Mouse (Mus musculus) bone marrow macrophage, adult 2 months (primary cell): Measurements from ENCODE around the gene Emc7. TPM values are rescaled to one million over a fixed set of nuclear protein-coding genes. Genes with fewer than 3 reads are reported as not detected.

Source experiments
- H3K27ac ChIP-seq: 2 replicates; pipeline ENCODE4 v1.5.1; 2012; ENCODE audit warnings: low read depth, low read length; ENCODE audit not compliant: insufficient read depth
- H3K4me1 ChIP-seq: 2 replicates; pipeline ENCODE4 v1.6.1; 2012; ENCODE audit warnings: low read length; ENCODE audit not compliant: control insufficient read depth, insufficient read depth
- H3K4me3 ChIP-seq: 2 replicates; pipeline ENCODE4 v1.5.1; 2012; ENCODE audit warnings: mild to moderate bottlenecking, low read length, moderate library complexity; ENCODE audit not compliant: insufficient read depth
- CTCF ChIP-seq: IDR thresholded peaks from 2 replicates; pipeline ENCODE4 v1.5.1; 2012; ENCODE audit warnings: low read depth, mild to moderate bottlenecking, low read length, moderate library complexity
- POLR2A ChIP-seq: IDR thresholded peaks from 2 replicates; pipeline ENCODE4 v1.6.1; 2012; ENCODE audit warnings: mild to moderate bottlenecking, low read depth, low read length, borderline replicate concordance
- polyA plus RNA-seq: library from polyadenylated mRNA; stranded (reverse); fragments of >200 nt; gene quantifications from 2 replicates; pipeline ENCODE4 v1.2.4, GENCODE M21; 2012; ENCODE audit not compliant: missing spikeins, insufficient read depth, insufficient read length

Gene Emc7
- polyA plus RNA-seq, 1 experiment, result 21.8 TPM

DNA sequence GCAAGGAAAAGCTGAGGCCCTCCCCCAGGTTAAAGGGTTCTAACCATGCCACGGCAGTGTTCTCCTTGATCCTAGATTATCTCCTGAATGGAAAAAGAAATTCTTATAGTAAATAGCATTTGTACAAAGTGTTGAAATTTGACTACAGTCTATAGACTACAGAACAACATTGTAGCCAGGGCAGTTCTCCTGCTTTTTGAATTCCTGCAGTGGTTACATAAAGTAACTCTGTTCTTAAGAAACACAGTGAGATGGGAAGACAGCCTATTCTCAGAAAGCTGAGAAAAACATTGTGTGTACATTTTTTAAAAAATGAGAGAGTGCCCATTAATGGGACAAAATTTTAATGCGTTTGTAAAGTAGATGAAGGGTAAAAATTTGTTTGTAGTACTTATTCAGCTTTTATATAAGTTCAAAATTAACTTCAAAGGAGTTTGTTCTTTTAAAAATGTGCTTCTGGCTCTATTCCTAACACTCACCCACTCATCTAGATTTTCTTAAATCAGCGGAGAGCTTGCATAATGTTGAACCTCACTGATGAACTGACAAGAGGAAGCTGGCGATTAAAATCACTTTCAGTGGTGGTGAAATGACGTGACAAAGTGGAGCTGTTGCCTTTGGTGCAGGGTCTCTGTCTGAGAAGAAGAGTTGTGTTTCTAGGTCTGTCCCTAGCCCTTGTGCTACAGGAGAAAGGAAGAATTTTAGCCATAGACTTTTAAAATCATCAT lies 20.4 kb downstream of the Emc7 start:
- no peak for TF ChIP-seq POLR2A
- no peak for TF ChIP-seq CTCF
- H3K27ac ChIP-seq, result no peak overlapping the region
- H3K4me1 ChIP-seq, result peaks cover 11% of the 10 kb centered on the region
- no peak overlapping the region for H3K4me3 ChIP-seq

DNA sequence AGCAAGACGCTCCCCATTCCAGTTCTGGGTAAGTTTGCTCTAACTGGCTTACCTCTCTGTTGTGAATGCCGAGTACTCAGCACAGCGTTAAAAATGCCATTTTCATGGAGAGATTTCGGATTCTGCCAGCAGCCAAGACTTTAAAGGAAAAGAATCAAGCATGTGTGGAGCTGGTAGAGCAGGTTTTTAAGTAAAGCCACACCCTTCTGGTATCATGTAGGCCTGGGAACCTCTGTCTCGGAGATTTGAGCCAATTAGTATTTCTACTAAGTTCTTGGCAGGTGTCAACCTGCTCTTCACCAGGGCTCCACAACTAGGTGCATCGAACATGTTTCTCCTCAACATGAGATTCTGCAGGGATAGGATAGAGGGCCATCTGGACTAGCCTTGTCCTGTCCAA lies 21.8 kb downstream of the Emc7 start:
- peaks cover 8% of the 10 kb centered on the region for H3K4me1 ChIP-seq
- no peak overlapping the region for H3K4me3 ChIP-seq
- no peak overlapping the region for H3K27ac ChIP-seq
- no peak for TF ChIP-seq POLR2A
- no peak for TF ChIP-seq CTCF

DNA sequence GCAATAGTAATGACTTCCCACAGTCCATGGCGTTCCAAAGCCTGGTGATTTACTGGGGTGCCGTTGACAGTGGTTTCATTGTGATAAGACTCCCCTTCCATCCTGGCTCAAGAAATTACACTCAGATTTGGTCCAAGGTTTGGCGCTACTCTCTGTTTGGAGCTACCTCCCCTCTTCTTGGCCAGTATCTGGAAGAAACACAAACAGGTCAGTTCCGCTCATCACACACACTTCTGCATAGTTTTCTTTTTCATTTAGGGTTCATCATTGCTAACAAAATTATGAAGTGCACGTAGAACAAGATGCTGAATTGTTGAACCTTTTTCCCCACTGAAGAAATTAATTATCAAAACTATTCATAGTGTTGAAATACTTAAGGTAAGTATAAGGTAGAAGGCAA lies 25.9 kb downstream of the Emc7 start, which contains the start of gene Chrm5:
Gene Chrm5 (minus strand): TSS at position 101 of the 400 bp plus-strand sequence.
- TF ChIP-seq CTCF, result no peak
- TF ChIP-seq POLR2A, result no peak
- no peak within 1 kb of the TSS for H3K4me3 ChIP-seq
- H3K4me1 ChIP-seq, result 0 out of 2 replicates have a peak, but pooled peaks cover under 1% of the 10 kb centered on the region
- no peak within 1 kb of the TSS for H3K27ac ChIP-seq

DNA sequence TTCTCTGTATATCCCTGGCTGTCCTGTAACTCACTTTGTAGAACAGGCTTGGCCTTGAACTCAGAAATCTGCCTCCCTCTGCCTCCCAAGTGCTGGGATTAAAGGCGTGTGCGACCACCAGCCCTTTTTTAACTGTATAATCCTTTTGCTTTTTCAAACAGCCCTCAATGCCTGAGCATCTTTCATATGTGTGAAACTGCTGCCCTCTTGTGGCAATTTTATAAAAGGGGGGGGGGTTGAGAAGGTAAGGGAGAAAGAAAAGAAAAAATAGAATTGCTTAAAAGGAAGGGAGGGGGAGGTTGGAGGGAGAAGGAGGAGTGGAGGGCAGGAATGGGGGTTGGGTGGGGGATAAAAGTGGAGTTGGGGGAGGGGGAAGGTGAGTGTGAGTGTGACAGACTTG lies 26.8 kb downstream of the Emc7 start:
- Histone ChIP-seq H3K4me3 (no peak overlapping the region), H3K4me1 (no peaks in the 10 kb centered on the region), H3K27ac (no peak overlapping the region)
- TF ChIP-seq CTCF (peak; percentile 32), POLR2A (no peak)

DNA sequence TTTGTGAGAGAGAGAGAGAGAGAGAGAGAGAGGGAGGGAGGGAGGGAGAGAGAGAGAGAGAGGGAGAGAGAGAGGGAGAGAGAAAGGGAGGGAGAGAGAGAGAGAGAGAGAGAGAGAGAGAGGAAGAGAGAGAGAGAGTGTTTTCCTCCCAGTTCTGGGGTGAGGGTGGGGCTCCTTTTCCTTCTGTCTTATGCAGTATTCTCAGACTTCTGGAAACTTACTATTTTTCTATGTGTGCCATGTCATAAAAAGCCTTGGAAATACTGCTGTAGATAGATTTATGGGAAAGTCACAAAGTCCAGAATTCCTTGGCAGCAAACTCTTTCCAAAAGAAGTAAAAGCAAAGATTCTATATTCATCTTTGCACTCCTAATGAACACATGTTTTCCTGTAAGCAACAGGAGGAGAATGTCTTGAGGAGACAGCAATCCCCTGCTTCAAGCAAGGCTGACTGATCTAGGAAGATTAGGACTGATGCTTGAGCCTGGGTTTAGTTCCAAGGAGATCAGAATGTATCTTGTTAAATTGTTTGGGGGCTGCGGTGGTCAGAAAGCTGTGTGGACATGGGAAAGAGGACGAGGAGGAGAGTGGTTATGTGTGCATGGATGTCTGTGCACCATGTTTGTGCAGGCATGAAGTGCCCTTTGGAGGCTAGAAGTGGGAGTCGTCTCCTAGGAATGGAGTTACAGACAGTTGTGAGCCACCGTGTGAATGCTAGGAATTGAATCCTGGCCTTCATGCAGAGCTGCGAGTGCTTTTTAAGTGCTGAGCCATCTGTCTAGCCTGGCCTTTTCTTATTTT lies 27.9 kb downstream of the Emc7 start:
- TF ChIP-seq CTCF, result no peak
- no peak for TF ChIP-seq POLR2A
- H3K27ac ChIP-seq, result no peak overlapping the region
- H3K4me3 ChIP-seq, result no peak overlapping the region
- no peaks in the 10 kb centered on the region for H3K4me1 ChIP-seq

DNA sequence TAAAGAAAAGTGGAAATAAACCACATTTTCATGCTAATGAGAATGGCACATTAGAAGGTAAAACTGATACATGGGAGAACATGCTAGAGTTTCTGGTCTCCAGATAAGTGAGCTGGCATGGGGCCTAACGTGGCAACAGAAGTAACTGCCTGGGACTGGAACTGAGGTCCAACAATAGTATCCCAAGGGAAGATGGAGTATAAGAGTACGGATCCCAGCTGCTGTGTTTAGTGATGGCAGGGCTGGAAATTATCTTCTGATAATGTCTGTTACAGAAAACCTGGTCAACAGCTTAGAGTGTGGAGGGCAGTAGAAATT lies 28.5 kb downstream of the Emc7 start:
- H3K27ac ChIP-seq, result no peak overlapping the region
- no peaks in the 10 kb centered on the region for H3K4me1 ChIP-seq
- no peak for TF ChIP-seq CTCF
- no peak for TF ChIP-seq POLR2A
- no peak overlapping the region for H3K4me3 ChIP-seq

DNA sequence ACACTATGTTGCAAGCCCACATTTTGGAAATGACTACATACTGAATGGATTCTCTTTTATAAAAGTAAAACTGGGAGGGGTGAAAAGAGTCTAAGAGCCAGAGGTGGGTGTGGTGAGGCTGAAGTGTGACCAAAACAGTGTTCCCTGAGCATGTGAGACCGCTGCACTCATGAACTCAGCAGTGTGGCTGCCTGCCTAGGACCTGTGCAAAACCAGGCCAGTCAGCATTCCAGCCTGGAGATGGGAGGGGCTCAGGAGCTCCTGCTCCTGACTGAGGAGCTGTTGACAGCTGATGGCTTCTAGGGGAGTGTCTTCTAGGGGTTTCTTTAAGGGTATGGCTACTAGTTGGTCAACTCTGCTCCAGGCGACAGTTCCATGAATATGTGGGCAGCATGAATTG lies 30.1 kb downstream of the Emc7 start:
- Histone ChIP-seq H3K4me1 (peaks cover 2% of the 10 kb centered on the region), H3K27ac (no peak overlapping the region), H3K4me3 (no peak overlapping the region)
- TF ChIP-seq POLR2A, result no peak
- TF ChIP-seq CTCF, result no peak

DNA sequence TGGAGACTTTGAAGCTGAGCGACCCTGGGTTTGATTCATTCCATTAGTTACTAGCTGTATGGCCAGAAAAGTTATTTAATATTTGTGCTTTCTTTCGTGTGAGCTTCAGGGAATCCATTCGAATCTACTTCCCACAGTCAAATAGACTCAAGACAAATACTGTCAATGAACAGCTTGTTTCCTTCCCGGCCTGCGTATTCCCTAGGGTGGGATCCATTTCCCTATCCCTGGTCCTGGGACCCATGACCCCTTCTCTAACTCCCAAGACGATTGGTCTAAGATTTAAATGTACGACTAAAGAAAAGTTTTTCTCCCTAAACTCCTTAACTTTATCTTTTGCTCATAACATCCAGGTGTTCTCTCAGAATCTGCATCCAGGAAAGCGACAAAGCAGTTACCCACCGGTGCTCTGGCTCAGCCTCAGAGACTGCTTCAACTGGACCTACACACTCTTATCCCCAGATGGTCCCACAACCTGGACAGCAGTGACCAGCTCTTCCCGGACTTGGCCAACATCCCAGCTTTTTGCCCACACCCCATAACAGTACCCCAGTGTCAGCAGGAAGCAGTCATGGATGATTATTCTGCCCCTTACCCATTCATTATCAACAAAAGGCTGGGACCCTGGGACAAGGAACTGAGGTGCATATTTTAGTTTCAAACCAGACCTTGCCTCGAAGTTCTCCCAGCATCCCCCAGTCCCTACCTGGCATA lies 35.8 kb downstream of the Emc7 start:
- peaks cover 15% of the 10 kb centered on the region for H3K4me1 ChIP-seq
- TF ChIP-seq POLR2A (no peak), CTCF (no peak)
- no peak overlapping the region for H3K4me3 ChIP-seq
- H3K27ac ChIP-seq, result no peak overlapping the region

DNA sequence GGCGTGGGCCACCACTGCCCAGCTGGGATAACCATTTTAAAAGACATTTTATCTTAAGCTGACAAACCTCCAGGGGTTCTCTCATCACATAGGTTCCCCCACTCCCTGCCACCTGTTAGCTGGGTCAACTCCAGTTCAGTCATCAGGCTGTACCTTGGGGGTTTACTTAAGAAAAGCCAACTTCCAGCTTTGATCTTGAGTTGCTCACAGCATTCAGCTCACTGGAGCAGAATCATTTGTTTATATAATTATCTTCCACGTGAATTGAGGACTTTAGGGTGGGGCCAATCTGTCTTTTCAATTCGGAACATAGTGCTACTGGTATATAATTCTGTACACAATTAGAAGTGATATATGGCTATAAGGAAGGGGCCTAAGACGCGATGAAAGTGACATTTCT lies 36.8 kb downstream of the Emc7 start:
- no peak overlapping the region for H3K27ac ChIP-seq
- TF ChIP-seq POLR2A (no peak), CTCF (no peak)
- no peak overlapping the region for H3K4me3 ChIP-seq
- H3K4me1 ChIP-seq, result peaks cover 15% of the 10 kb centered on the region

DNA sequence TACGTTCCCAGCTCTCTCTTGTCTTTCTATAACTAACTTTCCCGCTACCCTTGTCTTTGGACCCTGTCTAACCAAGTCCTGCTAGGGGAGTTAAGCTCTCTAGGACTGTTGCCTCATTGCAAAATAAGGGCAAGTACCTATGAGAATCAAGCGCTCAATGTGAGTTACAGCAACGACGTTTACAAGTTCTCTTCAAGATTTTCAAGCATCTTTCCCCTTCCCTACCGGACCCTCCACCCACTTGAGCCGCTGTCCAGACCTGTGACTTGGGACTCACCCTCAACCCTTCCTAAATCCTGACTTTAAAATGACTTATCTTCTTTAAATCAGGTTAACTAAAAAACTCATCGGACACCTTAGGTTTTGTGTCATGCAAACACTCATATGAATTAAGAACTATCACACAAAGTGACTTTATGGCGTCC lies 37.6 kb downstream of the Emc7 start:
- H3K27ac ChIP-seq, result peak overlapping the region; percentile 77
- TF ChIP-seq POLR2A (no peak), CTCF (no peak)
- H3K4me1 ChIP-seq, result peaks cover 15% of the 10 kb centered on the region

More for the DNA sequence above, 37.6 kb downstream of the Emc7 start:
- peak overlapping the region; percentile 79 for H3K4me3 ChIP-seq
